Mouse (Mus musculus) megakaryocyte, embryonic 14.5 days (primary cell): Measurements from ENCODE around the gene Coro2a. TPM values are rescaled to one million over a fixed set of nuclear protein-coding genes. Genes with fewer than 3 reads are reported as not detected.

ENCODE experiments used
- H3K27me3 ChIP-seq: replicated peaks from 2 replicates; pipeline ENCODE3; 2012; ENCODE audit warnings: inconsistent platforms
- H3K36me3 ChIP-seq: replicated peaks from 2 replicates; pipeline ENCODE3; 2012; ENCODE audit warnings: low read length, inconsistent platforms, mixed read lengths
- H3K4me1 ChIP-seq: 2 replicates; pipeline ENCODE4 v1.6.1; 2012; ENCODE audit warnings: inconsistent platforms
- H3K4me3 ChIP-seq: replicated peaks from 2 replicates; pipeline ENCODE3; 2012; ENCODE audit warnings: moderate library complexity, mild to moderate bottlenecking, inconsistent platforms
- H3K9me3 ChIP-seq: 2 replicates; pipeline ENCODE4 v1.6.1; 2012; ENCODE audit warnings: inconsistent platforms
- FLI1 ChIP-seq: IDR thresholded peaks from 2 replicates; pipeline ENCODE4 v1.6.1; 2012; ENCODE audit warnings: low read length, inconsistent platforms, mixed read lengths
- GATA1 ChIP-seq: IDR thresholded peaks from 3 replicates; pipeline ENCODE4 v1.6.1; 2012; ENCODE audit warnings: mixed read lengths, low read length, inconsistent platforms, borderline replicate concordance
- polyA plus RNA-seq: library from polyadenylated mRNA; stranded (reverse); fragments of >175 nt; gene quantifications from 2 replicates; pipeline ENCODE4 v1.2.3, GENCODE M21; 2012; ENCODE audit warnings: low replicate concordance; ENCODE audit not compliant: insufficient read depth

Coro2a gene
- polyA plus RNA-seq, 1 experiment = 31.3 TPM

DNA sequence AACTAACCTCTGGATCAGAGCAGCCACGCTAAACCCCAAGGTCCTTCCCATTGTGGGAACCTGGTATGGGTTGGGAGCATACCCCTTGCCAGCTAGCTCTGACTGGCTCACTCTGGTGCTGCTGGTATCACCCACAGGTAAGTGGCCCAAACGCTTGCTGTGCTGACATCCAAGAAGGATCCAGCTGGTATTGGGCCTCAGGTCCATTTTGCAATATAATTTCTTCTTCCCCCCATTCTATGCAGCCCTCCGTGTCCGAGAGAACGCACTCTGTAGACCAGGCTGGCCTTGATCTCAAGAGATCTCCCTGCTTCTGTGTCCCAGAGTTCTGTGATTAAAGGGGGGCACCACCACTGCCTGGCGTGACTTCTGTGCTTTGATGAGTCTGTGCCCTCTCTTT is 108.9 kb downstream of the Coro2a start:
- no peak overlapping the region for H3K4me3 ChIP-seq
- TF ChIP-seq FLI1 = no peak
- TF ChIP-seq GATA1 = no peak
- peaks cover 69% of the 10 kb centered on the region for H3K36me3 ChIP-seq
- H3K27me3 ChIP-seq = no peaks in the 10 kb centered on the region
- H3K9me3 ChIP-seq = no peaks in the 10 kb centered on the region
- H3K4me1 ChIP-seq = peaks cover 50% of the 10 kb centered on the region

- Histone ChIP-seq H3K27me3 (no peaks in the 10 kb centered on the region), H3K36me3 (peaks cover 35% of the 10 kb centered on the region), H3K4me1 (peaks cover 71% of the 10 kb centered on the region), H3K4me3 (peak within 1 kb of the TSS; percentile 99), H3K9me3 (no peaks in the 10 kb centered on the region)
- TF ChIP-seq GATA1 (no peak), FLI1 (no peak)
Observed at GRCm38 (mm10) chr4:46489028-46489925, 112.7 kb downstream of the Coro2a start, which contains the start of gene Nans. Gene Nans (plus strand): TSS chr4:46489248.

- Histone ChIP-seq H3K27me3 (no peaks in the 10 kb centered on the region), H3K9me3 (no peaks in the 10 kb centered on the region), H3K4me3 (peak overlapping the region; percentile 38), H3K4me1 (peaks cover 85% of the 10 kb centered on the region), H3K36me3 (peaks cover 15% of the 10 kb centered on the region)
- TF ChIP-seq GATA1 = no peak
- no peak for TF ChIP-seq FLI1
Observed at GRCm38 (mm10) chr4:46487348-46487747, 114.7 kb downstream of the Coro2a start.

Other genes with a start within 250 kb of the Coro2a start
- gene Trmo, start 212.8 kb downstream of the Coro2a start, polyA plus RNA-seq = 1.5 and 3.7 TPM in 2 replicates
- gene Hemgn, start 188.7 kb downstream of the Coro2a start, polyA plus RNA-seq = 5.5 and 13.1 TPM in 2 replicates
- gene Anp32b, start 151.3 kb downstream of the Coro2a start, polyA plus RNA-seq = 638 and 1,212 TPM in 2 replicates
- 34.0 and 67.2 TPM in 2 replicates for gene Nans, start 113.0 kb downstream of the Coro2a start, polyA plus RNA-seq
- gene Trim14, start 66.1 kb downstream of the Coro2a start, polyA plus RNA-seq = 2.0 and 8.1 TPM in 2 replicates
- 4.5 and 7.8 TPM in 2 replicates for gene Tbc1d2, start 48.0 kb upstream of the Coro2a start, polyA plus RNA-seq